Mouse (Mus musculus) hindbrain, embryonic 13.5 days (tissue): ENCODE measurements around the gene Dpf3. TPM values are rescaled to one million over a fixed set of nuclear protein-coding genes. Genes with fewer than 3 reads are reported as not detected.

Source experiments
- ATAC-seq: fragments of 200-750 bp; cut with Nextera tagmentation; 2 replicates; pipeline ENCODE4 v1.8.0; 2017; ENCODE audit warnings: moderate TSS enrichment; ENCODE audit not compliant: low FRiP score
- H3K27ac ChIP-seq: fragments of 300-500 bp; sonication (generic); 2 replicates; pipeline ENCODE4 v1.5.1; 2015; ENCODE audit warnings: inconsistent platforms, mild to moderate bottlenecking, moderate library complexity
- H3K27me3 ChIP-seq: fragments of 300-500 bp; sonication (generic); 2 replicates; pipeline ENCODE4 v1.6.1; 2015; ENCODE audit warnings: mild to moderate bottlenecking, inconsistent platforms
- H3K36me3 ChIP-seq: fragments of 300-500 bp; sonication (generic); 2 replicates; pipeline ENCODE4 v1.6.1; 2015; ENCODE audit warnings: mild to moderate bottlenecking, inconsistent platforms
- H3K4me1 ChIP-seq: fragments of 300-500 bp; sonication (generic); replicated peaks from 2 replicates; pipeline ENCODE4 v1.6.1; 2015; ENCODE audit warnings: inconsistent platforms
- H3K4me2 ChIP-seq: fragments of 300-500 bp; sonication (generic); 2 replicates; pipeline ENCODE4 v1.6.1; 2015; ENCODE audit warnings: inconsistent platforms, mild to moderate bottlenecking, moderate library complexity
- H3K4me3 ChIP-seq: fragments of 300-500 bp; sonication (generic); 2 replicates; pipeline ENCODE4 v1.5.1; 2015; ENCODE audit warnings: mild to moderate bottlenecking, inconsistent platforms
- H3K9ac ChIP-seq: fragments of 300-500 bp; sonication (generic); 2 replicates; pipeline ENCODE4 v1.6.1; 2015; ENCODE audit warnings: mild to moderate bottlenecking, inconsistent platforms
- H3K9me3 ChIP-seq: fragments of 300-500 bp; sonication (generic); 2 replicates; pipeline ENCODE4 v1.6.1; 2016; ENCODE audit warnings: inconsistent platforms
- WGBS: fragments of 180-500 bp; shearing (Covaris S2); methylation state at CpG from one replicate; pipeline ENCODE4 v1.1.7; 2015; 5-methylcytosine and 5-hydroxymethylcytosine counted together
- polyA plus RNA-seq: library from polyadenylated mRNA; unstranded; fragments of >200 nt; fragmentation: Nextera tagmentation; extraction: Ambion mirVana; gene quantifications from 2 replicates; pipeline ENCODE4 v1.2.1, GENCODE M21; 2015

The Dpf3 gene
- polyA plus RNA-seq, 1 experiment from 2014 or later: 27.7 TPM

- H3K27ac ChIP-seq: no peak overlapping the region
- H3K27me3 ChIP-seq: no peaks in the 10 kb centered on the region
- no peak overlapping the region for H3K4me3 ChIP-seq
- no peak overlapping the region for H3K9ac ChIP-seq
- no peak for ATAC-seq
- no peaks in the 10 kb centered on the region for H3K36me3 ChIP-seq
- no peaks in the 10 kb centered on the region for H3K9me3 ChIP-seq
- no peak overlapping the region for H3K4me2 ChIP-seq
- WGBS: 88% methylated on average over 6 of the region's 6 CpGs
- peaks cover 24% of the 10 kb centered on the region for H3K4me1 ChIP-seq
Measured at GRCm38 (mm10) chr12:83283591-83284320, 203.8 kb downstream of the Dpf3 start.

GRCm38 (mm10) chr12:83277537-83278441 lies 209.7 kb downstream of the Dpf3 start:
- Histone ChIP-seq H3K4me2 (no peak overlapping the region), H3K9ac (no peak overlapping the region), H3K9me3 (no peaks in the 10 kb centered on the region), H3K4me1 (peaks cover 27% of the 10 kb centered on the region), H3K4me3 (no peak overlapping the region), H3K27me3 (no peaks in the 10 kb centered on the region), H3K27ac (peak overlapping the region; percentile 87), H3K36me3 (no peaks in the 10 kb centered on the region)
- peak; percentile 76 for ATAC-seq
- 53% methylated on average over 11 of the region's 11 CpGs for WGBS

- no peak overlapping the region for H3K9ac ChIP-seq
- peaks cover 22% of the 10 kb centered on the region for H3K4me1 ChIP-seq
- no peak overlapping the region for H3K27ac ChIP-seq
- 85% methylated on average over 3 of the region's 3 CpGs for WGBS
- no peaks in the 10 kb centered on the region for H3K27me3 ChIP-seq
- H3K4me2 ChIP-seq: no peak overlapping the region
- no peaks in the 10 kb centered on the region for H3K9me3 ChIP-seq
- no peak for ATAC-seq
- H3K36me3 ChIP-seq: no peaks in the 10 kb centered on the region
- no peak overlapping the region for H3K4me3 ChIP-seq
Measured at GRCm38 (mm10) chr12:83271215-83271614, 216.3 kb downstream of the Dpf3 start.

GRCm38 (mm10) chr12:83268504-83268922 lies 219.0 kb downstream of the Dpf3 start:
- Histone ChIP-seq H3K9ac (no peak overlapping the region), H3K4me1 (peaks cover 22% of the 10 kb centered on the region), H3K27ac (peak overlapping the region; percentile 41), H3K4me2 (no peak overlapping the region), H3K27me3 (no peaks in the 10 kb centered on the region), H3K9me3 (no peaks in the 10 kb centered on the region), H3K4me3 (no peak overlapping the region), H3K36me3 (no peaks in the 10 kb centered on the region)
- 69% methylated on average over 11 of the region's 11 CpGs for WGBS
- ATAC-seq: peak; percentile 63; the same call in 1 of the 2 replicates

GRCm38 (mm10) chr12:83260540-83260939 lies 227.0 kb downstream of the Dpf3 start:
- Histone ChIP-seq H3K9me3 (no peaks in the 10 kb centered on the region), H3K9ac (no peak overlapping the region), H3K27ac (no peak overlapping the region), H3K4me2 (no peak overlapping the region), H3K36me3 (peaks cover 2% of the 10 kb centered on the region; the same call in 1 of the 2 replicates), H3K4me3 (no peak overlapping the region), H3K27me3 (no peaks in the 10 kb centered on the region), H3K4me1 (no peaks in the 10 kb centered on the region)
- no peak for ATAC-seq
- 78% methylated on average over 2 of the region's 2 CpGs for WGBS

GRCm38 (mm10) chr12:83254399-83254798 lies 233.1 kb downstream of the Dpf3 start:
- H3K4me3 ChIP-seq: no peak overlapping the region
- no peak overlapping the region for H3K9ac ChIP-seq
- H3K9me3 ChIP-seq: no peaks in the 10 kb centered on the region
- 90% methylated on average over 4 of the region's 4 CpGs for WGBS
- H3K4me1 ChIP-seq: no peaks in the 10 kb centered on the region
- no peak overlapping the region for H3K27ac ChIP-seq
- no peak overlapping the region for H3K4me2 ChIP-seq
- no peaks in the 10 kb centered on the region for H3K27me3 ChIP-seq
- ATAC-seq: no peak
- H3K36me3 ChIP-seq: no peaks in the 10 kb centered on the region; the same call in 1 of the 2 replicates

- 85% methylated on average over 3 of the region's 3 CpGs for WGBS
- Histone ChIP-seq H3K27me3 (no peaks in the 10 kb centered on the region), H3K36me3 (no peaks in the 10 kb centered on the region; the same call in 1 of the 2 replicates), H3K4me1 (no peaks in the 10 kb centered on the region), H3K4me3 (no peak overlapping the region), H3K4me2 (no peak overlapping the region), H3K9me3 (no peaks in the 10 kb centered on the region), H3K9ac (no peak overlapping the region), H3K27ac (no peak overlapping the region)
- ATAC-seq: no peak
Measured at GRCm38 (mm10) chr12:83249066-83249465, 238.4 kb downstream of the Dpf3 start.

GRCm38 (mm10) chr12:83248636-83249035 lies 238.9 kb downstream of the Dpf3 start:
- H3K27ac ChIP-seq: no peak overlapping the region

GRCm38 (mm10) chr12:83247669-83248068 lies 239.8 kb downstream of the Dpf3 start:
- no peak overlapping the region for H3K27ac ChIP-seq
- H3K4me3 ChIP-seq: no peak overlapping the region
- 86% methylated on average over 3 of the region's 3 CpGs for WGBS
- H3K27me3 ChIP-seq: no peaks in the 10 kb centered on the region
- H3K36me3 ChIP-seq: no peaks in the 10 kb centered on the region; the same call in 1 of the 2 replicates
- H3K4me1 ChIP-seq: no peaks in the 10 kb centered on the region
- no peak for ATAC-seq
- H3K4me2 ChIP-seq: no peak overlapping the region
- H3K9me3 ChIP-seq: no peaks in the 10 kb centered on the region
- H3K9ac ChIP-seq: no peak overlapping the region

More at GRCm38 (mm10) chr12:83248636-83249035, 238.9 kb downstream of the Dpf3 start:
- Histone ChIP-seq H3K9ac (no peak overlapping the region), H3K27me3 (no peaks in the 10 kb centered on the region), H3K4me2 (no peak overlapping the region), H3K9me3 (no peaks in the 10 kb centered on the region), H3K4me1 (no peaks in the 10 kb centered on the region), H3K4me3 (no peak overlapping the region), H3K36me3 (no peaks in the 10 kb centered on the region; the same call in 1 of the 2 replicates)
- no peak for ATAC-seq
- 78% methylated on average over 2 of the region's 2 CpGs for WGBS

GRCm38 (mm10) chr12:83241022-83241421 lies 246.5 kb downstream of the Dpf3 start:
- H3K9me3 ChIP-seq: no peaks in the 10 kb centered on the region
- peaks cover 12% of the 10 kb centered on the region for H3K4me1 ChIP-seq
- H3K36me3 ChIP-seq: no peaks in the 10 kb centered on the region
- no peak overlapping the region for H3K4me3 ChIP-seq
- H3K9ac ChIP-seq: no peak overlapping the region
- WGBS: 70% methylated on average over 3 of the region's 3 CpGs
- ATAC-seq: no peak
- H3K4me2 ChIP-seq: no peak overlapping the region
- H3K27me3 ChIP-seq: no peaks in the 10 kb centered on the region
- H3K27ac ChIP-seq: peak overlapping the region; percentile 48; the same call in 1 of the 2 replicates

- no peaks in the 10 kb centered on the region for H3K9me3 ChIP-seq
- no peak overlapping the region for H3K4me2 ChIP-seq
- H3K4me3 ChIP-seq: no peak overlapping the region
- no peak for ATAC-seq
- H3K27me3 ChIP-seq: no peaks in the 10 kb centered on the region
- H3K4me1 ChIP-seq: peaks cover 12% of the 10 kb centered on the region
- H3K9ac ChIP-seq: no peak overlapping the region
- no peaks in the 10 kb centered on the region for H3K36me3 ChIP-seq
- H3K27ac ChIP-seq: no peak overlapping the region
Measured at GRCm38 (mm10) chr12:83240571-83240970, 246.9 kb downstream of the Dpf3 start.

GRCm38 (mm10) chr12:83235781-83236180 lies 251.7 kb downstream of the Dpf3 start:
- WGBS: 95% methylated on average over 6 of the region's 6 CpGs
- ATAC-seq: no peak
- Histone ChIP-seq H3K4me3 (no peak overlapping the region), H3K27me3 (no peaks in the 10 kb centered on the region), H3K36me3 (no peaks in the 10 kb centered on the region), H3K9me3 (0 out of 2 replicates have a peak, but pooled peaks cover 1% of the 10 kb centered on the region), H3K9ac (no peak overlapping the region), H3K27ac (no peak overlapping the region), H3K4me1 (peaks cover 7% of the 10 kb centered on the region), H3K4me2 (no peak overlapping the region)
